Mouse (Mus musculus): ENCODE measurements around the gene Olfr466. TPM values are rescaled to one million over a fixed set of nuclear protein-coding genes. Genes with fewer than 3 reads are reported as not detected.

Olfr466 gene
- total RNA-seq (2021): not detected in 2 replicates
- long read RNA-seq: 0 reads

- DNase-seq: no peak
Measured at GRCm38 (mm10) chr13:65149940-65150339, at the start of gene Olfr466. TSS of gene Olfr466 (plus strand) at chr13:65150240.

- no peak for DNase-seq
Measured at GRCm38 (mm10) chr13:65100678-65101077, 49.4 kb upstream of the Olfr466 start.

- no peak for DNase-seq
Measured at GRCm38 (mm10) chr13:65101232-65101631, 48.8 kb upstream of the Olfr466 start.

GRCm38 (mm10) chr13:65111961-65112360 is 38.1 kb upstream of the Olfr466 start:
- no peak for DNase-seq

GRCm38 (mm10) chr13:65112459-65113110 is 37.5 kb upstream of the Olfr466 start, which contains the start of gene Mfsd14b:
TSS of gene Mfsd14b (minus strand) at chr13:65112975.
- DNase-seq: peak; percentile 86

- no peak for DNase-seq
Measured at GRCm38 (mm10) chr13:65113239-65113638, 36.8 kb upstream of the Olfr466 start.

GRCm38 (mm10) chr13:65120984-65121383 is 29.1 kb upstream of the Olfr466 start:
- no peak for DNase-seq

- no peak for DNase-seq
Measured at GRCm38 (mm10) chr13:65122111-65122510, 27.9 kb upstream of the Olfr466 start.

- DNase-seq: peak; percentile 2
Measured at GRCm38 (mm10) chr13:65127063-65127847, 22.8 kb upstream of the Olfr466 start.

GRCm38 (mm10) chr13:65137789-65138188 is 12.3 kb upstream of the Olfr466 start, which contains the start of gene Olfr465-ps1:
TSS of gene Olfr465-ps1 (plus strand) at chr13:65138089.
- no peak for DNase-seq

GRCm38 (mm10) chr13:65174102-65174501 is 24.1 kb downstream of the Olfr466 start:
- no peak for DNase-seq

GRCm38 (mm10) chr13:65175734-65176471 is 25.9 kb downstream of the Olfr466 start:
- peak; percentile 45 for DNase-seq

GRCm38 (mm10) chr13:65176472-65177091 is 26.5 kb downstream of the Olfr466 start:
- no peak for DNase-seq

GRCm38 (mm10) chr13:65200667-65201066 is 50.6 kb downstream of the Olfr466 start:
- DNase-seq: no peak

Other genes with a start within 250 kb of the Olfr466 start
- gene Cntnap3, start 246.3 kb upstream of the Olfr466 start, total RNA-seq (2021): not detected in 2 replicates
- not detected in 2 replicates for gene Spata31, start 232.8 kb upstream of the Olfr466 start, total RNA-seq (2021)
- gene Spata31d1c, start 117.2 kb upstream of the Olfr466 start, total RNA-seq (2021): not detected in 2 replicates
- not detected in 2 replicates for gene Prss47, start 97.5 kb upstream of the Olfr466 start, total RNA-seq (2021)
- gene Mfsd14b, start 37.3 kb upstream of the Olfr466 start, total RNA-seq (2021): 44.2 and 54.4 TPM in 2 replicates
- not detected in 2 replicates for gene Olfr465-ps1, start 12.2 kb upstream of the Olfr466 start, total RNA-seq (2021)
- 0.55 TPM in 1 of 2 replicates, not detected in the other for gene Nlrp4f, start 55.7 kb downstream of the Olfr466 start, total RNA-seq (2021)
- gene Gm10775, start 109.3 kb downstream of the Olfr466 start, total RNA-seq (2021): not detected in 2 replicates
- gene Zfp369, start 128.6 kb downstream of the Olfr466 start, total RNA-seq (2021): 32.0 and 32.4 TPM in 2 replicates

Measured in adrenal gland, postnatal 25 days (tissue).